Mouse (Mus musculus): ENCODE measurements around the gene Cwf19l2. TPM values are rescaled to one million over a fixed set of nuclear protein-coding genes. Genes with fewer than 3 reads are reported as not detected.
A peak's percentile ranks its signal among the peaks of the same experiment; 100 is the strongest.
"Not testable (repeated sequence)": the region's sequence is repeated elsewhere in the genome, so short reads cannot be mapped to it uniquely, and the experiment has no call there.

The Cwf19l2 gene
- total RNA-seq (2014; fragmentation: Nextera tagmentation) (15.0 and 20.5 TPM in 2 replicates), total RNA-seq (2017) (33.8 and 36.0 TPM in 2 replicates)

GRCm38 (mm10) chr9:3403251-3404208, at the start of gene Cwf19l2:
TSS of gene Cwf19l2 (plus strand) at chr9:3403592.
- peak; percentile 94 for ATAC-seq (replicated peaks; ENCODE audit: low FRiP score, low TSS enrichment, poor library complexity, severe bottlenecking)

- ATAC-seq (replicated peaks; ENCODE audit: low FRiP score, low TSS enrichment, poor library complexity, severe bottlenecking): not testable (repeated sequence)
Measured at GRCm38 (mm10) chr9:3376323-3376722, 27.1 kb upstream of the Cwf19l2 start.

GRCm38 (mm10) chr9:3404372-3404771, 980 bp downstream of the Cwf19l2 start:
- peak; percentile 53 for ATAC-seq (replicated peaks; ENCODE audit: low FRiP score, low TSS enrichment, poor library complexity, severe bottlenecking)

- not testable (repeated sequence) for ATAC-seq (replicated peaks; ENCODE audit: low FRiP score, low TSS enrichment, poor library complexity, severe bottlenecking)
Measured at GRCm38 (mm10) chr9:3439555-3440300, 36.3 kb downstream of the Cwf19l2 start.

DNA sequence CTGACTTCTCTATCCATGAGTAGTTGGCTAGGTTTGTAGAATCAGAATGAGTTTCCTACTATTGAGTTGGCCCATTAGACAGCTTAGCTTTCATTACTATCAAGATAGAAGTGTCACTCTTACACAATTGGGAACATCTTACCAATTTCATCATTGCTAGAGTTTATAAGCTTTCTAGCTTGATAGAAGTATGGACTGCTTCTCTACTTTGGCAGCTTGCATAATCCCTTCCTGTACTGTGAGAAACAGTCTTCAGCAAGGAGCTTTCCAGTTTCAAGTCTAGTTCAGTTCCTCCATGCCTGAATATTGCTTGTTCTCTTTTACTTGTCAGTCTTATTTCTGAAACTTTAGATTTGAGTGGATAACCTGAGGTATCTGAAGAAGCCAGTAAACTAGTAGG, 68.5 kb downstream of the Cwf19l2 start:
- no peak for ATAC-seq (replicated peaks; ENCODE audit: low FRiP score, low TSS enrichment, poor library complexity, severe bottlenecking)

- ATAC-seq (replicated peaks; ENCODE audit: low FRiP score, low TSS enrichment, poor library complexity, severe bottlenecking): no peak
Measured at GRCm38 (mm10) chr9:3518645-3519044, 115.3 kb downstream of the Cwf19l2 start.

GRCm38 (mm10) chr9:3519178-3519577, 115.8 kb downstream of the Cwf19l2 start:
- ATAC-seq (replicated peaks; ENCODE audit: low FRiP score, low TSS enrichment, poor library complexity, severe bottlenecking): no peak

GRCm38 (mm10) chr9:3521031-3521430, 117.6 kb downstream of the Cwf19l2 start:
- ATAC-seq (replicated peaks; ENCODE audit: low FRiP score, low TSS enrichment, poor library complexity, severe bottlenecking): no peak

Other genes starting within 250 kb of the Cwf19l2 start
- 38.6 and 42.1 TPM in 2 replicates for gene Alkbh8, start 68.5 kb upstream of the Cwf19l2 start, total RNA-seq (2014; fragmentation: Nextera tagmentation)
- gene Alkbh8, start 68.5 kb upstream of the Cwf19l2 start, total RNA-seq (2017): 52.1 and 60.7 TPM in 2 replicates
- not detected in 2 replicates for gene Gucy1a2, start 129.2 kb downstream of the Cwf19l2 start, total RNA-seq (2014; fragmentation: Nextera tagmentation)
- not detected in 2 replicates for gene Gucy1a2, start 129.2 kb downstream of the Cwf19l2 start, total RNA-seq (2017)

All from megakaryocyte-erythroid progenitor cell, adult 5-6 weeks (primary cell).